Mouse (Mus musculus): ENCODE measurements around the gene Mc3r.

DNA sequence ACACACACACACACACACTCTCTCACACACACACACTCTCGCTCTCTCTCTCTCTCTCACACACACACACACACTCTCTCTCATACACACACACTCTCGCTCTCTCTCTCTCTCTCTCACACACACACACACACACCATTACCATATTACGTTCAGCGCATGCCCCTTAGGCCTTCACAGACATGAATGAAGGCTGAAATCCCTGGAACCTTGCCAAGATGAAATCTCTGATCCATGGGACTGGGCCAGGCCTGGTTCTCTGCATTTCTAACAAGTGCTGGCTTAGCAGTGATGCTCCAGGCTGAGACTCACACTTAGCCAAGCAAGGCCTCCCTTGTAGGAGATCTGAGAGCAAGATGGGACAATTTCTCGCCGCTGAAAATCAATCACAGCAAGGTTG, 8.1 kb downstream of the Mc3r start:
- TF ChIP-seq FLI1 (IDR thresholded peaks at IDR 0.05; ENCODE audit: low read length) (no peak), GATA1 (IDR thresholded peaks at IDR 0.05; ENCODE audit: borderline replicate concordance, low read length) (no peak)
